Mouse (Mus musculus): ENCODE measurements at regions not wholly inside any gene's neighbourhood (a gene's known extent, or its start where the extent isn't known, plus 50 kb on each side); places are given as distances from the start of the nearest gene placed in this dataset.

- peak; percentile 17 for DNase-seq
Measured at GRCm38 (mm10) chr15:67048621-67049020, 547.9 kb upstream of the Lrrc6 start.

GRCm38 (mm10) chr15:67048148-67048547, 547.4 kb upstream of the Lrrc6 start:
- DNase-seq = no peak

GRCm38 (mm10) chr15:67045920-67046804, 545.5 kb upstream of the Lrrc6 start:
- DNase-seq = no peak

- DNase-seq = no peak
Measured at GRCm38 (mm10) chr15:67045329-67045728, 544.6 kb upstream of the Lrrc6 start.

GRCm38 (mm10) chr15:67044806-67045205, 544.1 kb upstream of the Lrrc6 start:
- DNase-seq = no peak

- no peak for DNase-seq
Measured at GRCm38 (mm10) chr15:67042131-67042530, 541.4 kb upstream of the Lrrc6 start.

GRCm38 (mm10) chr15:67040229-67040628, 539.5 kb upstream of the Lrrc6 start:
- no peak for DNase-seq

- peak; percentile 71 for DNase-seq
Measured at GRCm38 (mm10) chr15:67039421-67039907, 538.8 kb upstream of the Lrrc6 start.

GRCm38 (mm10) chr15:67037647-67038046, 536.9 kb upstream of the Lrrc6 start:
- no peak for DNase-seq

GRCm38 (mm10) chr15:67036341-67036740, 535.6 kb upstream of the Lrrc6 start:
- no peak for DNase-seq

- DNase-seq = no peak
Measured at GRCm38 (mm10) chr15:67033936-67034335, 533.2 kb upstream of the Lrrc6 start.

GRCm38 (mm10) chr15:67031866-67032526, 531.3 kb upstream of the Lrrc6 start:
- DNase-seq = no peak

- DNase-seq = no peak
Measured at GRCm38 (mm10) chr15:67030975-67031374, 530.3 kb upstream of the Lrrc6 start.

- DNase-seq = no peak
Measured at GRCm38 (mm10) chr15:67028161-67028560, 527.5 kb upstream of the Lrrc6 start.

- no peak for DNase-seq
Measured at GRCm38 (mm10) chr15:67027751-67028150, 527.0 kb upstream of the Lrrc6 start.

GRCm38 (mm10) chr15:67025746-67026145, 525.0 kb upstream of the Lrrc6 start:
- no peak for DNase-seq

GRCm38 (mm10) chr15:67024386-67024785, 523.7 kb upstream of the Lrrc6 start:
- no peak for DNase-seq

GRCm38 (mm10) chr15:67023081-67023480, 522.4 kb upstream of the Lrrc6 start:
- DNase-seq = no peak

- no peak for DNase-seq
Measured at GRCm38 (mm10) chr15:67021391-67021790, 520.7 kb upstream of the Lrrc6 start.

GRCm38 (mm10) chr15:67019891-67020290, 519.2 kb upstream of the Lrrc6 start:
- DNase-seq = no peak

- DNase-seq = no peak
Measured at GRCm38 (mm10) chr15:67019194-67019661, 518.5 kb upstream of the Lrrc6 start.

All from liver (tissue).